Mouse (Mus musculus) liver, embryonic 12.5 days (tissue): ENCODE measurements around the gene Gucy2e. TPM values are rescaled to one million over a fixed set of nuclear protein-coding genes. Genes with fewer than 3 reads are reported as not detected.

Source experiments
- ATAC-seq: fragments of 200-750 bp; cut with Nextera tagmentation; 2 replicates; pipeline ENCODE4 v1.8.0; 2017; ENCODE audit warnings: moderate number of reproducible peaks, mild to moderate bottlenecking, moderate library complexity
- H3K27ac ChIP-seq: fragments of 300-500 bp; sonication (generic); 2 replicates; pipeline ENCODE4 v1.5.1; 2016; ENCODE audit warnings: mild to moderate bottlenecking
- H3K27me3 ChIP-seq: fragments of 300-500 bp; sonication (generic); replicated peaks from 2 replicates; pipeline ENCODE4 v1.6.1; 2016; ENCODE audit warnings: mild to moderate bottlenecking, moderate library complexity
- H3K36me3 ChIP-seq: fragments of 300-500 bp; sonication (generic); 2 replicates; pipeline ENCODE4 v1.6.1; 2016; ENCODE audit warnings: mild to moderate bottlenecking, moderate library complexity
- H3K4me1 ChIP-seq: fragments of 300-500 bp; sonication (generic); 2 replicates; pipeline ENCODE4 v1.6.1; 2016
- H3K4me2 ChIP-seq: fragments of 300-500 bp; sonication (generic); 2 replicates; pipeline ENCODE4 v1.6.1; 2016; ENCODE audit warnings: mild to moderate bottlenecking, moderate library complexity
- H3K4me3 ChIP-seq: fragments of 300-500 bp; sonication (generic); 2 replicates; pipeline ENCODE4 v1.5.1; 2016; ENCODE audit warnings: mild to moderate bottlenecking, moderate library complexity
- H3K9ac ChIP-seq: fragments of 300-500 bp; sonication (generic); 2 replicates; pipeline ENCODE4 v1.6.1; 2016; ENCODE audit warnings: mild to moderate bottlenecking, moderate library complexity
- H3K9me3 ChIP-seq: fragments of 300-500 bp; sonication (generic); replicated peaks from 2 replicates; pipeline ENCODE4 v1.6.1; 2016; ENCODE audit warnings: mild to moderate bottlenecking, moderate library complexity
- WGBS: fragments of 180-500 bp; shearing (Covaris S2); methylation state at CpG from one replicate; pipeline ENCODE4 v1.1.7; 2016; ENCODE audit not compliant: insufficient replicate concordance; 5-methylcytosine and 5-hydroxymethylcytosine counted together
- polyA plus RNA-seq: library from polyadenylated mRNA; unstranded; fragments of >200 nt; fragmentation: Nextera tagmentation; extraction: Ambion mirVana; gene quantifications from 2 replicates; pipeline ENCODE4 v1.2.1, GENCODE M21; 2016

The Gucy2e gene
- polyA plus RNA-seq, 1 experiment from 2014 or later, result not detected

DNA sequence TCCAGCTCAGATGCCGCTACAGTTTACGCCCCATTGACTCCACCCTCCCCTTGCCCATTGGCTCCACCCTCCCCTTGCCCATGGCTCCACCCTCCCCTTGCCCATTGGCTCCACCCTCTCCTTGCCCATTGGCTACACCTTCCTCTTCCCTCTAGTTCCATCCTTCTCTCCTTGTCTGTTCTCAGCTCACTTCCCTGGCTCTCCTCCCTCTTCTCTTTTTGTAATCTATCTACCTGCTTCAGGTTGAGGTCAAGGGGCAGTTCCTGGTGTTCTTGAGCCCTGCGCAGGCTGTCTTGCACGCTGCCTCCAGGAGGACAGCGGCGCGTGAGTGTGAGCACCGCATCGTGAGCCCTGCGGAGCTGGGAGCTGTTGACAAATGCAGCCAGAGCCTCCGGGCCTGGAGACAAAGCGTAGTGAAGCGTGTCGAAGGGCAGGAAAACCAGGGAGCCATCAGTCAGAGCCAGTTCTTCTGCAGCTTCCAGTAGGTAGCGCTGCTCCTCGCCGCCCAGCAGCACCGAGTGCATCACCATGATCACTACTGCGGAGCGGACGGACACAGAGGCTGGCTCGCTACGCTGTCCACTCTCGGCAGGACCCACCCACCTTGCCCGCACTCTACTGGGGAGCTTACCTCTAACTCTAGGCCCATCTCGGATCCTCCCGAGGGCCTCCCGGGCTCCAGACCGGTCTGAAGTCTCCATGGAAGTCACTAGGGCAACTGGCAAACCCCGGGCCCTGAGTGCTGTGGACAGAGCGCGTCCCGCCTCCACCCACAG lies 1.4 kb downstream of the Gucy2e start:
- peak; percentile 85 for ATAC-seq
- Histone ChIP-seq H3K36me3 (no peaks in the 10 kb centered on the region), H3K27ac (no peak overlapping the region), H3K27me3 (peaks cover 86% of the 10 kb centered on the region), H3K9me3 (no peaks in the 10 kb centered on the region), H3K9ac (0 out of 2 replicates have a peak overlapping the region, but pooled peaks have one; percentile 32), H3K4me2 (peak overlapping the region; percentile 71), H3K4me3 (peak overlapping the region; percentile 45), H3K4me1 (peaks cover 21% of the 10 kb centered on the region)
- 2% methylated on average over 33 of the region's 33 CpGs for WGBS

- no peak for ATAC-seq
- 26% methylated on average over 2 of the region's 2 CpGs for WGBS
- Histone ChIP-seq H3K9ac (no peak overlapping the region), H3K27ac (no peak overlapping the region), H3K9me3 (no peaks in the 10 kb centered on the region), H3K4me2 (no peak overlapping the region), H3K27me3 (peaks cover 85% of the 10 kb centered on the region), H3K4me3 (no peak overlapping the region), H3K36me3 (no peaks in the 10 kb centered on the region), H3K4me1 (peaks cover 21% of the 10 kb centered on the region)
These were observed 3.7 kb downstream of the Gucy2e start for GRCm38 (mm10) chr11:69233141-69233540.

DNA sequence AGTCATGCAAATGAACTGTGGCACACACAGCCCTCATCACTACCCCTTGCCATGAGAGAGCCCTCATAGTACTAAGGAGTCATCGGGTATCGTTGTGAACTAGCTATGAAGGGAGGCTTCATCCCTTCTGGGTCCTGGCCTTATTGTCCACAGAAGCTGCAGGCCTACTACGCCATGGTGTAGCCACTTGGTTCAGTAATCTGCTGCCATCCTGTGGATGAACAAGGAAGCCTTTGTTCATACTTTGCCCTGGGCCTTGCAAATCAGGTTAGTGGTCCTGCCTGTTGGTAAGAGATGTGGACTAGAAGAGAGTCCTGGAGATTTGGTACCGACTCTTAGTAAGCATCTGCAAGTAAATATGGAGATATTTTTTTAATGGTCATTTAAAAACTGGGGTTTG lies 6.4 kb downstream of the Gucy2e start:
- H3K27me3 ChIP-seq, result peaks cover 76% of the 10 kb centered on the region
- H3K4me3 ChIP-seq, result no peak overlapping the region
- H3K9ac ChIP-seq, result no peak overlapping the region
- H3K27ac ChIP-seq, result no peak overlapping the region
- no peaks in the 10 kb centered on the region for H3K9me3 ChIP-seq
- H3K4me2 ChIP-seq, result no peak overlapping the region
- WGBS, result 69% methylated on average over 4 of the region's 4 CpGs
- peaks cover 6% of the 10 kb centered on the region for H3K4me1 ChIP-seq
- no peaks in the 10 kb centered on the region for H3K36me3 ChIP-seq
- ATAC-seq, result no peak

DNA sequence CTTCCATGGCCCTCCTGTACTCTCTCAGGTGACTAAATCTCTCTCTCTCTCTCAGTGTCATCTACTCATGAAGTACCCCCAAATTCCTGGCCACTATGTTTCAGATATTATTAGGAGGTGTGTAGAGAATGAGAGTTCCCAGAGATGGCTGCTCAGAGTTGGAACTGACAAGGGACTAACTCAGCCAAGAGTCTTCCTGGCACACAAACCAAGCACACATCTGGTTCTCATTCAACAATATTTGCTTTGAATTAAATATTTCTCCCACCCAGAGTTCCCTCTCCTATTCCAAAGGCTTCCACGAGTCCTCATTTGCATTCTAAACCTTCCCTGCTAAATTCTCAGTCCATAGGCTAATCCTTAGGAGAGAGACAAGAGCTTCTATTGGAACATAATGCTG lies 11.1 kb downstream of the Gucy2e start:
- no peaks in the 10 kb centered on the region for H3K36me3 ChIP-seq
- H3K4me3 ChIP-seq, result no peak overlapping the region
- no peak overlapping the region for H3K4me2 ChIP-seq
- 34% methylated on average over 1 of the region's 1 CpGs for WGBS
- H3K9ac ChIP-seq, result no peak overlapping the region
- H3K27ac ChIP-seq, result no peak overlapping the region
- H3K4me1 ChIP-seq, result no peaks in the 10 kb centered on the region
- H3K27me3 ChIP-seq, result peaks cover 35% of the 10 kb centered on the region
- no peak for ATAC-seq
- no peaks in the 10 kb centered on the region for H3K9me3 ChIP-seq

GRCm38 (mm10) chr11:69223101-69223500 lies 13.7 kb downstream of the Gucy2e start:
- no peak for ATAC-seq
- WGBS, result 65% methylated on average over 4 of the region's 4 CpGs
- no peak overlapping the region for H3K4me2 ChIP-seq

DNA sequence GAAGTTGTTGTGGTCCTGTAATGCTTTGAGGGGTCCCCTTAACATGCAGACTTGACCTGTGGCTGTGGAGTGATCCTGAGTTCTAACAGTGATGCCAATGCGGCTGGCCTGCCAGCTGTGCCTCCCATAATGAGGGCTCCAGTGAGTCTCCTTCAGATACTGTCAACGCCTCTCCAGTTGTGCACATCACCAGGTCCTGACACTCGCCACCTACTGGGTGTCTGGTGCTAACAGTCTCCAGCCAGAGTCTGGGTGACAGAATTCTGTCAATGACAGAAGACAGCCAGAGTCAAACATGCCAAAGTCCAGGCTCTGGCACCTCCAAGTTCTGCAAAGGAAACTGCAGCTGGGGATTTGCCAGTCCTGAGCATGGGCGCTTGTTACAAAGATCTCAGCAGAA lies 15.8 kb downstream of the Gucy2e start:
- H3K36me3 ChIP-seq, result no peaks in the 10 kb centered on the region
- H3K4me1 ChIP-seq, result no peaks in the 10 kb centered on the region
- 56% methylated on average over 4 of the region's 4 CpGs for WGBS
- no peak overlapping the region for H3K9ac ChIP-seq
- H3K27me3 ChIP-seq, result peaks cover 6% of the 10 kb centered on the region; the same call in 1 of the 2 replicates
- no peak overlapping the region for H3K4me3 ChIP-seq
- no peak overlapping the region for H3K27ac ChIP-seq
- no peak overlapping the region for H3K4me2 ChIP-seq
- no peaks in the 10 kb centered on the region for H3K9me3 ChIP-seq
- ATAC-seq, result no peak

More at GRCm38 (mm10) chr11:69223101-69223500, 13.7 kb downstream of the Gucy2e start:
- no peak overlapping the region for H3K9ac ChIP-seq
- no peak overlapping the region for H3K27ac ChIP-seq
- H3K4me1 ChIP-seq, result no peaks in the 10 kb centered on the region
- H3K27me3 ChIP-seq, result peaks cover 19% of the 10 kb centered on the region
- no peak overlapping the region for H3K4me3 ChIP-seq
- no peaks in the 10 kb centered on the region for H3K9me3 ChIP-seq
- H3K36me3 ChIP-seq, result no peaks in the 10 kb centered on the region

- Histone ChIP-seq H3K4me1 (no peaks in the 10 kb centered on the region), H3K36me3 (no peaks in the 10 kb centered on the region), H3K9ac (no peak overlapping the region), H3K27me3 (peaks cover 6% of the 10 kb centered on the region; the same call in 1 of the 2 replicates), H3K27ac (no peak overlapping the region), H3K9me3 (no peaks in the 10 kb centered on the region), H3K4me2 (no peak overlapping the region), H3K4me3 (no peak overlapping the region)
- no peak for ATAC-seq
- 21% methylated on average over 1 of the region's 2 CpGs for whole genome bisulfite sequencing
These were observed 18.2 kb downstream of the Gucy2e start for GRCm38 (mm10) chr11:69218661-69219060.

DNA sequence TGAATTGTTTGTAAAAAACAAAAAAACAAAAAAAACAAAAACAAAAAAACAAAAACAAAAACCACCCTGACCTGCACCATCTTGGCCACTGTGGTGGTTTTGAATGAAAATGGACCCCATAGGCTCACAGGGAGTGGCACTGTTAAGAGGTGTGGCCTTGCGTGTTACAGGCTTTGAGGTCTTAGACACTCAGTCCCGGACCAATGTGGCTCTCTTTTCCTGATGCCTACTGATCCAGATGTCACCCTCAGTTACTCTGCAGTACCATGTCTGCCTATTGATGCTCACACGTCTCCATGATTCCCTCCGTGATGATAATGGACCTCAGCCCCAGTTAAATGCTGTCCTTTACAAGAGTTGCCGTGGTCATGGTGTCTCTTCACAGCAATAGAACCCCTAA lies 19.4 kb downstream of the Gucy2e start:
- no peak overlapping the region for H3K9ac ChIP-seq
- no peaks in the 10 kb centered on the region for H3K9me3 ChIP-seq
- no peak overlapping the region for H3K4me3 ChIP-seq
- H3K27ac ChIP-seq, result no peak overlapping the region
- 70% methylated on average over 5 of the region's 5 CpGs for WGBS
- no peak overlapping the region for H3K4me2 ChIP-seq
- peaks cover 6% of the 10 kb centered on the region; the same call in 1 of the 2 replicates for H3K27me3 ChIP-seq
- ATAC-seq, result no peak
- H3K36me3 ChIP-seq, result no peaks in the 10 kb centered on the region
- no peaks in the 10 kb centered on the region for H3K4me1 ChIP-seq

DNA sequence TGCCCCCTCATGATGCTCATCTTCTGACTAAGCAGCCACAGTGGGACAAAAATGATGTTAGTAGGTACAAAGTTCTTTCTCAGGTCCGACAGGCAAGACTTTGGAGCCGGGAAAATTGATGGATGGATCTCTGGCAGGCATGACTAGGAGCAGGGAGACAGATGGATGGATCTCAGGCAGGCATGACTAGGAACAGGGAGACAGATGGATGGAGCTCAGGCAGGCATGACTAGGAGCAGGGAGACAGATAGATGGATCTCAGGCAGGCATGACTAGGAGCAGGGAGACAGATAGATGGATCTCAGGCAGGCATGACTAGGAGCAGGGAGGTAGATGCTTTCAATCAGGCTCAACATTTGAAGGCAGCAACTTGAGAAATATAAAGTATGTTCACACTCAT lies 25.4 kb downstream of the Gucy2e start:
- Histone ChIP-seq H3K36me3 (no peaks in the 10 kb centered on the region), H3K9me3 (no peaks in the 10 kb centered on the region), H3K27ac (no peak overlapping the region), H3K9ac (no peak overlapping the region), H3K4me1 (no peaks in the 10 kb centered on the region), H3K27me3 (peaks cover 18% of the 10 kb centered on the region; the same call in 1 of the 2 replicates), H3K4me2 (no peak overlapping the region), H3K4me3 (no peak overlapping the region)
- 39% methylated on average over 2 of the region's 2 CpGs for WGBS
- ATAC-seq, result no peak

DNA sequence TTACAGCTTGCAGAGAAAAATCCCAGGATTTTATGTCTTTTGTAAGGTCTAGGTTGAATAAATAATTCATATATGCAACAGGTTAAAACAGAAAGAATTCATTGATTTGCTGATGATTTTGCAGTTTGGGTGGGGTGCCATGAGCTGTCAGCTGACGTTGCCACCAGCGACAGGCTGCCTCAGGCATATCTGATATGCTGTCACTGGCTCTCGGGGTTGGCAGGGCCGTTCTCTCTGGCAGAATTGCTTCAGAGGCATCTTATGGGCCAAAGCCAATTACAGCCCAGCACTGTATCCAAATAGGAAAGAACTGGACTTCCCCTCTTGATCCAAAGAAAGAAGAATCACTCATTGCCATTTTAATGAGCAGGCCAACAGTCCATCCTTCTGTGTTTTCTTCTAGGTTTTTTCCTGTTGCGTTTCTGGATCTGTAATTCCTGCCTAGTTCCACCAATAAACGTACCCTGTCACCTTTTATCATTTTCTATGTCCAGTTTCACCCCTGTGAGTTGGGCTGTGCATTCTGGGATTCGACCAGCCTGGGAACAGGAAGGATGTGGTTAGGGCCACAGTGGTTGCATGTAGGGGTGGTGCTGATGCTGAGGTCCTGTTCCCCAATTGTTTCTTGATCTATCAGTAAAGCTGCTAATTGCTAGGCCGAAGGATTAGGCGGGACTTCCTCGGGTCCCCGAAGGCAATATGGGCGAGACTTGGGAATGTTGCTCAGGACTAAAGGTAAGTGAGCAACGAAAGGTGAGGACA lies 34.2 kb downstream of the Gucy2e start:
- Histone ChIP-seq H3K27ac (no peak overlapping the region), H3K36me3 (no peaks in the 10 kb centered on the region), H3K4me1 (no peaks in the 10 kb centered on the region; the same call in 1 of the 2 replicates), H3K9me3 (no peaks in the 10 kb centered on the region), H3K4me2 (no peak overlapping the region), H3K4me3 (no peak overlapping the region), H3K9ac (no peak overlapping the region), H3K27me3 (peaks cover 42% of the 10 kb centered on the region)
- WGBS, result 27% methylated on average over 13 of the region's 13 CpGs
- ATAC-seq, result no peak

GRCm38 (mm10) chr11:69200231-69200630 lies 36.6 kb downstream of the Gucy2e start:
- Histone ChIP-seq H3K9me3 (no peaks in the 10 kb centered on the region), H3K27ac (no peak overlapping the region), H3K9ac (no peak overlapping the region), H3K36me3 (no peaks in the 10 kb centered on the region), H3K27me3 (peaks cover 61% of the 10 kb centered on the region), H3K4me1 (peaks cover 6% of the 10 kb centered on the region; the same call in 1 of the 2 replicates), H3K4me3 (no peak overlapping the region), H3K4me2 (no peak overlapping the region)
- ATAC-seq, result no peak
- WGBS, result 28% methylated on average over 6 of the region's 6 CpGs

DNA sequence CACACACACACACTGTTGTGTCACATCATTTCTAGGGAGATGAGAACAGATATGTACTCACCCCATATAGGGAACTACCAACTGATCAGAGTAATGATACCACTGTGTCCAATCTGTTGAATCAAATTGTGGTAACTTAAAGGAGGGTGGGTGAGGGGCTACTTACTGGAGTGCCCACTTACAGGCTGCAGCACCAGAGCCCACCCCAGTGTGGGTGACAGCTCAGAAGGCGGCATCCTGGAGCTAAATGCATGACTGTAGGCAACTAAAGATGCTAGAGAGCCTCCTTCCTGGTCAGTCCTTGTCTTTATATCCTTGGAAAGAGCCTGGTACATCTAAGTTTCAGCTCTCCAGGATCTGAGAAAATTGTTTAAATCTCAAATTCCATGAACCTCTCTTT lies 37.6 kb downstream of the Gucy2e start:
- H3K4me2 ChIP-seq, result no peak overlapping the region
- H3K27ac ChIP-seq, result no peak overlapping the region
- peaks cover 6% of the 10 kb centered on the region; the same call in 1 of the 2 replicates for H3K4me1 ChIP-seq
- no peak overlapping the region for H3K9ac ChIP-seq
- H3K36me3 ChIP-seq, result no peaks in the 10 kb centered on the region
- peaks cover 57% of the 10 kb centered on the region for H3K27me3 ChIP-seq
- ATAC-seq, result no peak
- no peak overlapping the region for H3K4me3 ChIP-seq
- no peaks in the 10 kb centered on the region for H3K9me3 ChIP-seq
- 81% methylated on average over 1 of the region's 1 CpGs for WGBS
